Mouse (Mus musculus): Measurements from ENCODE around the gene Gstm4. TPM values are rescaled to one million over a fixed set of nuclear protein-coding genes. Genes with fewer than 3 reads are reported as not detected.

Gene Gstm4
- polyA plus RNA-seq, 1 experiment from 2014 or later, result 15.2 TPM

Other genes with a start within 250 kb of the Gstm4 start
- not detected in 2 replicates for gene Eps8l3, start 167.7 kb downstream of the Gstm4 start, polyA plus RNA-seq (2014; fragmentation: Nextera tagmentation; extraction: Ambion mirVana)
- 270 and 277 TPM in 2 replicates for gene Gstm5, start 149.1 kb downstream of the Gstm4 start, polyA plus RNA-seq (2014; fragmentation: Nextera tagmentation; extraction: Ambion mirVana)
- gene Gstm7, start 113.1 kb downstream of the Gstm4 start, polyA plus RNA-seq (2014; fragmentation: Nextera tagmentation; extraction: Ambion mirVana), result 54.7 and 58.1 TPM in 2 replicates
- gene Gstm6, start 101.1 kb downstream of the Gstm4 start, polyA plus RNA-seq (2014; fragmentation: Nextera tagmentation; extraction: Ambion mirVana), result 11.3 and 14.4 TPM in 2 replicates
- not detected in 2 replicates for gene Gstm3, start 75.6 kb downstream of the Gstm4 start, polyA plus RNA-seq (2014; fragmentation: Nextera tagmentation; extraction: Ambion mirVana)
- gene Gstm2, start 58.4 kb downstream of the Gstm4 start, polyA plus RNA-seq (2014; fragmentation: Nextera tagmentation; extraction: Ambion mirVana), result 14.1 and 15.7 TPM in 2 replicates
- gene Gstm1, start 26.9 kb downstream of the Gstm4 start, polyA plus RNA-seq (2014; fragmentation: Nextera tagmentation; extraction: Ambion mirVana), result 30.5 and 33.8 TPM in 2 replicates
- gene Ampd2, start 41.8 kb upstream of the Gstm4 start, polyA plus RNA-seq (2014; fragmentation: Nextera tagmentation; extraction: Ambion mirVana), result 31.2 and 37.0 TPM in 2 replicates
- 0.30 and 0.90 TPM in 2 replicates for gene Gnat2, start 47.9 kb upstream of the Gstm4 start, polyA plus RNA-seq (2014; fragmentation: Nextera tagmentation; extraction: Ambion mirVana)
- gene Gnai3, start 101.3 kb upstream of the Gstm4 start, polyA plus RNA-seq (2014; fragmentation: Nextera tagmentation; extraction: Ambion mirVana), result 217 and 240 TPM in 2 replicates
- 0.19 and 0.40 TPM in 2 replicates for gene Gpr61, start 110.0 kb upstream of the Gstm4 start, polyA plus RNA-seq (2014; fragmentation: Nextera tagmentation; extraction: Ambion mirVana)
- gene Amigo1, start 141.4 kb upstream of the Gstm4 start, polyA plus RNA-seq (2014; fragmentation: Nextera tagmentation; extraction: Ambion mirVana), result 4.2 and 4.3 TPM in 2 replicates
- 2.3 and 3.0 TPM in 2 replicates for gene Cyb561d1, start 156.3 kb upstream of the Gstm4 start, polyA plus RNA-seq (2014; fragmentation: Nextera tagmentation; extraction: Ambion mirVana)
- gene Atxn7l2, start 166.0 kb upstream of the Gstm4 start, polyA plus RNA-seq (2014; fragmentation: Nextera tagmentation; extraction: Ambion mirVana), result 16.9 and 18.3 TPM in 2 replicates
- gene Sypl2, start 181.8 kb upstream of the Gstm4 start, polyA plus RNA-seq (2014; fragmentation: Nextera tagmentation; extraction: Ambion mirVana), result 0.93 and 1.3 TPM in 2 replicates
- gene Psma5, start 212.0 kb upstream of the Gstm4 start, polyA plus RNA-seq (2014; fragmentation: Nextera tagmentation; extraction: Ambion mirVana), result 274 and 295 TPM in 2 replicates
- gene Sort1, start 239.2 kb upstream of the Gstm4 start, polyA plus RNA-seq (2014; fragmentation: Nextera tagmentation; extraction: Ambion mirVana), result 27.0 and 27.1 TPM in 2 replicates

Measured in midbrain, embryonic 11.5 days (tissue).